Mouse (Mus musculus): ENCODE measurements at regions not wholly inside any gene's neighbourhood (a gene's known extent, or its start where the extent isn't known, plus 50 kb on each side); places are given as distances from the start of the nearest gene placed in this dataset.

GRCm38 (mm10) chr10:96800801-96801200 lies 184.0 kb downstream of the Btg1 start:
- H3K9me3 ChIP-seq = no peaks in the 10 kb centered on the region
- no peaks in the 10 kb centered on the region for H3K4me1 ChIP-seq
- H3K4me2 ChIP-seq = no peak overlapping the region
- H3K9ac ChIP-seq = no peak overlapping the region
- H3K27ac ChIP-seq = no peak overlapping the region
- no peaks in the 10 kb centered on the region for H3K36me3 ChIP-seq
- H3K4me3 ChIP-seq = no peak overlapping the region
- H3K27me3 ChIP-seq = no peaks in the 10 kb centered on the region
- WGBS = 93% methylated on average over 3 of the region's 3 CpGs
- no peak for ATAC-seq (ENCODE audit: insufficient number of reproducible peaks, insufficient read depth, low FRiP score, low TSS enrichment, low read depth)

- no peaks in the 10 kb centered on the region for H3K9me3 ChIP-seq
- H3K9ac ChIP-seq = no peak overlapping the region
- 35% methylated on average over 7 of the region's 7 CpGs for WGBS
- H3K4me2 ChIP-seq = no peak overlapping the region
- no peaks in the 10 kb centered on the region for H3K4me1 ChIP-seq
- no peaks in the 10 kb centered on the region for H3K27me3 ChIP-seq
- no peak overlapping the region for H3K27ac ChIP-seq
- H3K4me3 ChIP-seq = no peak overlapping the region
- no peak for ATAC-seq (ENCODE audit: insufficient number of reproducible peaks, insufficient read depth, low FRiP score, low TSS enrichment, low read depth)
- no peaks in the 10 kb centered on the region for H3K36me3 ChIP-seq
Observed at GRCm38 (mm10) chr10:96804030-96804784, 187.4 kb downstream of the Btg1 start.

GRCm38 (mm10) chr10:96806579-96806978 lies 189.8 kb downstream of the Btg1 start:
- no peak overlapping the region for H3K4me3 ChIP-seq
- H3K9me3 ChIP-seq = no peaks in the 10 kb centered on the region
- H3K9ac ChIP-seq = no peak overlapping the region
- ATAC-seq (ENCODE audit: insufficient number of reproducible peaks, insufficient read depth, low FRiP score, low TSS enrichment, low read depth) = no peak
- H3K4me1 ChIP-seq = no peaks in the 10 kb centered on the region
- H3K27me3 ChIP-seq = no peaks in the 10 kb centered on the region
- H3K27ac ChIP-seq = no peak overlapping the region
- WGBS = 64% methylated on average over 7 of the region's 7 CpGs
- no peak overlapping the region for H3K4me2 ChIP-seq
- no peaks in the 10 kb centered on the region for H3K36me3 ChIP-seq

- Histone ChIP-seq H3K9ac (no peak overlapping the region), H3K27ac (no peak overlapping the region), H3K4me2 (no peak overlapping the region), H3K27me3 (no peaks in the 10 kb centered on the region), H3K4me1 (peaks cover 7% of the 10 kb centered on the region), H3K9me3 (no peaks in the 10 kb centered on the region), H3K36me3 (no peaks in the 10 kb centered on the region), H3K4me3 (no peak overlapping the region)
- no peak for ATAC-seq (ENCODE audit: insufficient number of reproducible peaks, insufficient read depth, low FRiP score, low TSS enrichment, low read depth)
- WGBS = 76% methylated on average over 1 of the region's 1 CpGs
Observed at GRCm38 (mm10) chr10:96821852-96822251, 205.0 kb downstream of the Btg1 start.

- H3K4me1 ChIP-seq = peaks cover 7% of the 10 kb centered on the region
- no peak overlapping the region for H3K4me3 ChIP-seq
- no peak overlapping the region for H3K27ac ChIP-seq
- no peak overlapping the region for H3K4me2 ChIP-seq
- H3K9ac ChIP-seq = no peak overlapping the region
- 39% methylated on average over 7 of the region's 7 CpGs for WGBS
- no peaks in the 10 kb centered on the region for H3K9me3 ChIP-seq
- H3K27me3 ChIP-seq = no peaks in the 10 kb centered on the region
- ATAC-seq (ENCODE audit: insufficient number of reproducible peaks, insufficient read depth, low FRiP score, low TSS enrichment, low read depth) = no peak
- H3K36me3 ChIP-seq = no peaks in the 10 kb centered on the region
Observed at GRCm38 (mm10) chr10:96822344-96823335, 205.8 kb downstream of the Btg1 start.

- H3K27me3 ChIP-seq = no peaks in the 10 kb centered on the region
- H3K36me3 ChIP-seq = no peaks in the 10 kb centered on the region
- 19% methylated on average over 7 of the region's 7 CpGs for WGBS
- H3K4me3 ChIP-seq = no peak overlapping the region
- H3K27ac ChIP-seq = no peak overlapping the region
- H3K9me3 ChIP-seq = no peaks in the 10 kb centered on the region
- ATAC-seq (ENCODE audit: insufficient number of reproducible peaks, insufficient read depth, low FRiP score, low TSS enrichment, low read depth) = no peak
- H3K4me2 ChIP-seq = peak overlapping the region; percentile 34
- no peak overlapping the region; the same call in 1 of the 2 replicates for H3K9ac ChIP-seq
- H3K4me1 ChIP-seq = peaks cover 7% of the 10 kb centered on the region
Observed at GRCm38 (mm10) chr10:96826234-96826788, 209.5 kb downstream of the Btg1 start.

- 89% methylated on average over 5 of the region's 5 CpGs for WGBS
- H3K27ac ChIP-seq = no peak overlapping the region
- H3K4me3 ChIP-seq = no peak overlapping the region
- ATAC-seq (ENCODE audit: insufficient number of reproducible peaks, insufficient read depth, low FRiP score, low TSS enrichment, low read depth) = no peak
- H3K4me2 ChIP-seq = no peak overlapping the region
- H3K36me3 ChIP-seq = no peaks in the 10 kb centered on the region
- H3K9me3 ChIP-seq = no peaks in the 10 kb centered on the region
- no peaks in the 10 kb centered on the region for H3K4me1 ChIP-seq
- no peaks in the 10 kb centered on the region for H3K27me3 ChIP-seq
- H3K9ac ChIP-seq = no peak overlapping the region
Observed at GRCm38 (mm10) chr10:96827971-96828370, 211.2 kb downstream of the Btg1 start.

GRCm38 (mm10) chr10:96828581-96829246 lies 211.9 kb downstream of the Btg1 start:
- Histone ChIP-seq H3K4me1 (no peaks in the 10 kb centered on the region), H3K4me3 (no peak overlapping the region), H3K27ac (no peak overlapping the region), H3K36me3 (no peaks in the 10 kb centered on the region), H3K9me3 (no peaks in the 10 kb centered on the region), H3K4me2 (no peak overlapping the region), H3K27me3 (no peaks in the 10 kb centered on the region), H3K9ac (no peak overlapping the region)
- 87% methylated on average over 7 of the region's 7 CpGs for WGBS
- ATAC-seq (ENCODE audit: insufficient number of reproducible peaks, insufficient read depth, low FRiP score, low TSS enrichment, low read depth) = no peak

- 89% methylated on average over 12 of the region's 12 CpGs for WGBS
- no peak for ATAC-seq (ENCODE audit: insufficient number of reproducible peaks, insufficient read depth, low FRiP score, low TSS enrichment, low read depth)
Observed at GRCm38 (mm10) chr10:96831071-96831470, 214.3 kb downstream of the Btg1 start.

GRCm38 (mm10) chr10:96837230-96837629 lies 220.4 kb downstream of the Btg1 start:
- ATAC-seq (ENCODE audit: insufficient number of reproducible peaks, insufficient read depth, low FRiP score, low TSS enrichment, low read depth) = no peak
- H3K36me3 ChIP-seq = no peaks in the 10 kb centered on the region
- H3K4me1 ChIP-seq = no peaks in the 10 kb centered on the region
- H3K27me3 ChIP-seq = no peaks in the 10 kb centered on the region
- H3K9me3 ChIP-seq = no peaks in the 10 kb centered on the region
- H3K4me3 ChIP-seq = no peak overlapping the region
- H3K9ac ChIP-seq = no peak overlapping the region
- H3K4me2 ChIP-seq = no peak overlapping the region
- 80% methylated on average over 7 of the region's 7 CpGs for WGBS
- no peak overlapping the region for H3K27ac ChIP-seq

More at GRCm38 (mm10) chr10:96831071-96831470, 214.3 kb downstream of the Btg1 start:
- no peaks in the 10 kb centered on the region for H3K36me3 ChIP-seq
- H3K4me3 ChIP-seq = no peak overlapping the region
- H3K27me3 ChIP-seq = no peaks in the 10 kb centered on the region
- H3K4me2 ChIP-seq = no peak overlapping the region
- no peak overlapping the region for H3K27ac ChIP-seq
- no peaks in the 10 kb centered on the region for H3K9me3 ChIP-seq
- no peak overlapping the region for H3K9ac ChIP-seq
- H3K4me1 ChIP-seq = no peaks in the 10 kb centered on the region

- Histone ChIP-seq H3K9ac (no peak overlapping the region), H3K27me3 (no peaks in the 10 kb centered on the region), H3K4me3 (no peak overlapping the region), H3K36me3 (no peaks in the 10 kb centered on the region), H3K27ac (no peak overlapping the region), H3K9me3 (no peaks in the 10 kb centered on the region), H3K4me1 (0 out of 2 replicates have a peak, but pooled peaks cover 5% of the 10 kb centered on the region), H3K4me2 (no peak overlapping the region)
- 80% methylated on average over 2 of the region's 2 CpGs for WGBS
- ATAC-seq (ENCODE audit: insufficient number of reproducible peaks, insufficient read depth, low FRiP score, low TSS enrichment, low read depth) = no peak
Observed at GRCm38 (mm10) chr10:96841128-96841527, 224.3 kb downstream of the Btg1 start.

Data from embryonic facial prominence, embryonic 13.5 days (tissue).